Mouse (Mus musculus) ES-CJ7 (cell line): Measurements from ENCODE around the gene Lhfpl2.

ENCODE experiments used
- DNase-seq: peaks from one replicate; pipeline ENCODE4 v3.0.0; 2011; ENCODE audit warnings: low read depth, low spot score

Gene Lhfpl2

DNA sequence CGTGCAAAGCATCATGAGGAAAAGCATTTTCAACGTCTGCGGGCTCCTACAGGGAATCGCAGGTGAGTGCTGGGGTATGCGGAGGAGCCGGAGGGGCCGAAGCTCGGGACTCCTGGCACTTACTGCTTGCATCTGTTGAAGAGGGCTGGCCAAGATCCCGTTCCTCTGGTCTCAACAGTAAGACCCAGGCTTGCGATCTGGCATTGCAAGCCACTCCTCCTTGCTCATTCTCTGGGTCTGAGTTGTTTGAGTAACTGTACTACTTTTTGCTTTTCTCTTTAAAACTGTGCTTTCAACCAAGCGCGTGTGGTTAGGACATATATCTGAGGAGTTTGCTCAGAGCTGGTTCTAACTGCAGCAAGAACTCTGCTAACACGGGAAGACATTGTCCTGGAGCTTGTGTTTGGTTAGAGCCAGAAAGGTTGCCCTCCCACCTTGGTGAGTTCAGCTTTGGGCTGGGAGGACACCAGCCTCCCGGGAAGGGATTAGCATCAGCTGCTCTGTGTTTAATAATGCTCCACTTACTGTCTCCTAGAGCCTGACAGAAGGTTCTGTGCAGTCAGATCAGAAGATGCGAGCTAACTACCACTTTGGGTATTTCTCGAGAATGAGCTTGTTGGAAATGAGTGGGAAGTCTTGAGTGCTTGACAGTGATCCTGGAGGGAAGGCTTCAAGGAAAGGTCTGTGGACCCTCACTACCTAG is 117.1 kb downstream of the Lhfpl2 start:
- peak; percentile 14 for DNase-seq

DNA sequence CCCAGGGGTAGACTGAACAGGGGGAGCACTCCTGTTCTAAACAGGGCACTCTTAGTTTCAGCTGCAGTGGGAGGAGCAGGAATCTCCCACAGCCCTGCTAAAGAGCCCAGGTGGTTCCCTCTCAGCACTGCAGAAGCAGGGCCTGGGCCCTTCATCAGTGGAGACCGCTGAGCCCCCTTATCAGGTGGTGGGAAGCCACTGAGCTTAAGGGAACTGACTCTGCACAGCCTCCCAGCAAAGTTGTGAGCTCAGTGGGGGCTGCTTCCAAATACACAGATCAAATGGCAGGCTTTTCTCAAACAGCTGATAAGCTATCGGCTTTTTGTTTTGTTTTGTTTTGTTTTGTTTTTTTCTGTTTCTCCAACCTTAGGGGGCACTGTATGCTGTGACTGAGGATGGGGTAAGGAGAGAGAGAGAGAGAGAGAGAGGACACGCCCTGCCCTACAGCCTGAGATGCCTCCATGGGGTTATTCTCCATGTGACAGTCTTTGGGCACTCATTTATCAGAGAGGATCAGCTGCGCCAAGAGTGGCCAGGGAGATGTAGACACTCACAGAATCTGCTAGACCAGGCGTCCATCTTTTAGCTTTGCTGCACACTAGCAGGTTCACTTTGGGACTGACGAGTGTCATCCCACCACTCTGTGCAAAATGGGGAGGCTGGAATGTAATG is 117.9 kb downstream of the Lhfpl2 start:
- no peak for DNase-seq

DNA sequence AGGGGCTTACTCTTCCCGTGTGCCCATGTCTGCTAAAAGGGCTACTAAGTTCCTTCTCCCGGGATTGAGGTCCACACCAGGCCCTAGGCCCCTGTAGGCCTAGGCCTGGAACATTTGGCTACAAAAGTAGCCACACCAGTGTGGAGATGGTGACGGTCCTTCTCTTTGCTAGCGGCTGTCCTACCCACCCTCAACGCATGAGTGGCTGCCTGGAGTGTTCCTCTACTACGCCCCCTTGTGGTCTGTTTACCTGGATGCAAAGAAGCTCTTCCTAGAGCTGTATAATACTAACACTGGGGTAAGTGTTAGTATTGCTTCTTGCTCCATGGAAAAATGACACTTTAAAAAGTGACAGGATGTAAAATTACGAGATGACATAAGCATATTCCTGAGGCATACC is 119.6 kb downstream of the Lhfpl2 start:
- peak; percentile 47 for DNase-seq

DNA sequence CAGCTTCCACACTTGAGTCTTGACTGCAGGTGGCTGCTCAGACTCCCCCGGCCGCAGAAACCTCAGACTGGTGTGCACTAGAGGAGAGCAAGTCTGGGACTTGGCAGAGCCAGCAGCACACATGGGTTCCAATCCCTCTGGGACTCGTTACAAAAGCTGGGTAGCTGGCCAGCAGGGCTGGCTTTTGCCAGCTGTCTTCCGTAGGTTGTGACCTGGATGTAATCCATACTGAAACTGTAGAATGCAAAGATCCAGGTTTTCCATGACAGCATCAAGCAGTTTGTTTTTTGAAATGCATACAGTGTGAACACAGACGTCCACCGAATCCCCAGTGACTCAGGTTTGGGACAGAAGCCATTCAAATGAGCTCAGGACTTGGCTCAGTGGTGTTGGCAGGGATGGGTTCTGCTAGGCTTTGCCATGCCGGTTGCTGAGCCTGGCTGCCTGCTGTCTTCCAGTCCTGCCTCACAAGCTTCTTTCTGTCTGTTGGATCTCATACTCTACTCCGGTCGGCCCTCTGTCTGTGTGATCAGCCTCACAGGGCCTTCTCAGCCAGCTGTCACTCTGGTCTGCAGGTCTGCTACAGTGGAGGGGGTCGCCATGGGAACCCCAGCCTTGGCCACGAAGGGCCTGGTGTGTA is 120.9 kb downstream of the Lhfpl2 start:
- no peak for DNase-seq

DNA sequence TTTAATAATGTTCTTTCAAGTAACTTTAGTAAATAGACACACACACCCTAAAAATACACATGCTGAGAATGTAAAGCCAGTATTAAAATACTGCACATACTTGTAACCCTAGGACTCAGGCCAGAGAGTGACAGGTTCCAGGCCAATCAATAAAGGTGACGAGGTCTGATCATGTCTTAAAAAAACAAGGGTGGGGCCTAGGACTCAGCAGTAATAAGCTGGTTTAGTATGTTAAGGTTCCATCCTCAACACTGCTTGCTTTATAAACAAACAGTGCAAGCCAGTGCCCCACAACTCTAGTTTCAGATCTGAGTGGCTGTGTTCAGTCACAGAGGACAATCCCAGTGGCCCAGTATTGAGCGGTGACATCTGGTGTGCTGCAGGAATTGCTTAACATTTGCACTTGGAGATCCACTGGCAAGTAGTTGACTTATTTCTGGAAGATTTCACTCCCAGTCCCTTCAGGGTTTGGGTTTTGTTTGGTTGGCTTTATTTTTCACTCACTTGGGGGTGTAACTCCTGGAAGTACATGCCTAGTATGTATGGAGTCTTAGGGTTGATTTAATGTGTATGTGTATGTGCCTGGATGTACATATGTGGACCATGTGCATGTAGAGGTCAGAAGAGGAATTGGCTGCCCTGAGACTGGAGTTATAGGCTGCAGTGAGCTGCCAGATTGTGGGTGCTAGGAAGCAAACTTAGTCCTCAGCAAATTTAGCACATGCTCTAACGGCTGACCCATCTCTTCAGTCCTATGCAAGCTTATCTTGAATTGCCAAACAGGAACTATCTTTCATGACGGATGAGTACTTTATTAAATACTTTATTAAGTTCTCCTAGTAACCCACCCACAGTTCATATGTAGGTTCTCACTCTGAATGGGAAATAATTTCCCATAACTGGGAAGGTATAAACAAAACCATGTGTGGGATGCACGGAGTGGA is 123.2 kb downstream of the Lhfpl2 start:
- no peak for DNase-seq

DNA sequence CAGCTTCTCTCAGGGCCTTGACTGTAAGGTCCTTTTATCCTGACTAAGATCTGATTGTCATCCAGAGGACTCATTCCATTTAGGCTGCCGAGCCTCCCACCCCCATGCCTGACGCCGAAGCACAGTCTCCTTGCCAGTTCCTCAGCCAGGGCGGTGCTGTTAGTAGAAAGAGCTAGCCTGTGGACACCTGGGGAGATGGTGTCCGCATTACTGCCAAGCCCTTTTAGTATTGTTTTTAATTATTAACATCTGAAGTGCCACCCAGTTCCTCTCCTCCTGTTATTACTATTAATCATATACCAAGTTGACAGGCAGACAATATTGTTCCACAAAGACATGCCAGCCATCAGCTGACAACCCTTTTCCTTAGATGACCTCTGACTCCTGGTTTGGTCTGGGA is 124.4 kb downstream of the Lhfpl2 start:
- no peak for DNase-seq

DNA sequence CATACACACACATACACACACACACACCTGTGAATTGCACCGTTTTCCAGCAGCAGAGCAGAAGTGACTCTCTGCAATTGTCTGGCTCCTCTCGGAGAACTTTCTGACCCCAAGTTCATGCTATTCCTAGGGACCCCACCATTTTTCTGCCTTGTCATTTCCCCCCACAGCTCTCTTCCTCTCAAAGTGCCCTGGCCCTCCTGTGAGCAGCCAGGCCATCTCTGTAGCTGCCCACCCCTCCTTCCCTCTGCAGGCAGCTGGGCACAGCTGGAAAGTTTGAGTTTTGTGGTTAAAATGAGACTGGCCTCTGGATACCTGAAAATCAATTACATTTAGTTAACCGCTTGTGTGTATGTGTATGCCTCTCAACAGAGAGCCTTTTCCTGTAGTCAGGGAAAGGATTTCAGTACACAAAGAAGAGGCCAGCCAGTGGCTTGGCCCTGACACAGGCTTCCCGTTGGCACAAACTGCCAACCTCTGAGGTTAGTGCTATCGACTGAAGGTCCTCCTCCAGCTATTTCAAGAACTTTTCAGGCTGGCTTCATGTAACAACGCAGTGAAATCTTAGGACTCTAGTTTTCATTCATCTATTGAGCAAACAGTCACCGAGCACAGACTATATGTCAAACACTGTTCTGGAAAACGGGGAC is 125.9 kb downstream of the Lhfpl2 start:
- DNase-seq: no peak

DNA sequence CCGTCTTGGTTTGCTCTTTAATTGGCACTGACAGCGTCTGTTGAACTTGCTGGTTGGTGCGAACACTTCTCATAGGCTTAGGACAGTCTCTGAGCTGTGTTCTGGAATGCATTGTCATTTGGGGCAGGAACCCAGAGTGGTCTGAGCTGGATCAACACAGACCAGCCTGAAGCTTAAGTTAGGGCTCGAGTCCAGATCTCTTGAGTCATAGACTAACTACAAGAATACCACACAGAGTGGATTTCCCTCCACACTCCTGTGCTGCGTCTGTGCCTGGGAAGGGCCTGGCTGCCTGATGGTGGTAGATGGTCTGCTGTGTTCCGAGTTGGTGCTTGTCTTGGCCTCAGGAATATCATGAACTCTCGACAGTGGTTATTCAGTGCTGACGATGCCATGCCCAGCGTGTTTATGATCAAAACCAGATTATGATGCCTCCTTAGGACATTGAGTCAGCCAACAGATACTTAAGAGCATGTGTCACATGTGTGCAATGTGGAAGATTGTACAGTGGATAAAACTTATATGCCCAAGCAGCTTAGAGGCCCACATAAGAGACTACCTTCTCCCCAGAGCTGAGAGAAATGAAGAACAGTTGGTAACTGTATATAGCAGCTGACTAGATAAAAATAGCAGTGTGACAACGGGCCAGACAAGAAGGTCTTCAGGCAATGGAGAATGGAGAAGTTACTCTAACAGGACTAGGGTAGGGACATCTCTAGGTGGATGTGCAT is 127.3 kb downstream of the Lhfpl2 start:
- DNase-seq: no peak

DNA sequence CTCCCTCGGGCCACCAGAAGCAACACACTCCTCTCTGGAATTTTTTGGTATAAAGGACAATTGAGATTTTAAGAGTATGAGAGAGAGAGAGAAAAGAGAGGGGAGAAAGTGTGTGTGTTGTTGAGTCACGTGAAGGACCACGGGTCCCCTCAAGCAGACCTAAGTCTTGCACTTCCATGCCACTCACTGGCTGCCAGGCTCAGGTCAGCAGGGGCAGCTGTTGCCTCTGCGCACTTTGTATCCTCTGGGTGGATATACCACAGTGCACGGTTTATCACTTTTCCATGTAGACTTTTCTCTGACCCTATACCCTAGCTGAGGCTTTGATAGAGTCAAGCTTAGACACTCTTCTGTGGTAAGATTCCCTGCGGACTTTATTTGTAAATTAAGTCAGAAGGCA is 128.0 kb downstream of the Lhfpl2 start:
- DNase-seq: no peak

DNA sequence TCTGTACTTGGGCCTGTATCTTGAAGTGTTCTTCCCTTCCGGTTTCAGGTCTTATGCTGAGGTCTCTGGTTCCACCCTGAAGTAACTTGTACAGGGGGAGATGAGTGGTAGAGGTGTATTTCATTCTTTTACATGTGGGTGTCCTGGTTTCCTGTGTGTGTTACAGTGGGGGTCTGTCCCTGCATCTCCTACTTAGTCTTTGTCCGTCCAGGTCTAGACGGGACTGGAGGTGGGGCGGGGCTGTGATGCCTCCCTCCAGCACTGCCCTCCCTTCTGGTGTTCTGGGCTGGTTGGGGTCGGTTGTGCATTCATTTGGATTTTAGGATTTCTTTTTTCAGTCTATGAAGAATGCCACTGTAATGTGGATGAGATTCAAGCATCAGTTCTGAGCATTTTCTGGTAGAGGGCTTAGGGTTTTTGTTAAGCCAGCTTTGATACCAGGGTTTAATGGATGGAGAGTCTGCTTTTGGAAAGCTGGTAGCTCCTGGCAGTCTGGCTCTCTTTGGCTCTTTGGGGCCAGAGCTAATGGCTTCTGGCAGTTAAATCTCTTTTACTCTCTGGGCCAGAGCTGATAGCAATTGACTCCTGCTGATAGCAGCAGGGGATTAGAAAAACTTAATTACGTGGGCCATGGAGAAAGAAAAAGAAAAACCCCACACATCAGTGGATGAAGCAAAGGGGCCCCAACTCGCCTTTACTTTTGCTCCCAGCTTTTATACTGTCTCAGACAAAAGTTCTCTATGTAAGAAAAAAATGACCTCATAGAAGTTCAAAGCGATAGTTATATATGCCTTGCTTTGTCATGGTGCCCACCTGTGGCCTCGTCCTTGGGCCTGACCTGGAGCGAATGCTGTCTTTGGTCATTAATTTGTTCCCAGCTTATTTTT is 130.8 kb downstream of the Lhfpl2 start:
- no peak for DNase-seq

DNA sequence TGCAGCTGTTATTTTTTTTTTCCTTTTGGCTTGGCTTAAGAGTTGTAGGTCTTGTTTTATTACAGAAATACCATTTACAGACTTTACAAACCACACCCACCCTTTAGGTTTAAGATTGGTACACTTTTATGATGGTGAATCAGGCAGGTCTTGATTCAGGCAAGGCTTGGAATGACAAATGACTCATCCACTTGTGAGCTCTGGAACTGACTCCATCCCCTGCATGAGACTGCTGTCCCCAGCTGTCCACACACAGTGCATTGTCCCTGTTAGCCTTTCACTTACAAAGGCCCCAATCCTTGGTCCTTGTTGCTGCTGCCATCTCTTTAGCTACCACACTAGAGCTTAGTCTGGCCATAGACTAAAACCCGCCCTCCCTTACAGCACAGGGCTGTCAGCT is 132.8 kb downstream of the Lhfpl2 start:
- DNase-seq: no peak

DNA sequence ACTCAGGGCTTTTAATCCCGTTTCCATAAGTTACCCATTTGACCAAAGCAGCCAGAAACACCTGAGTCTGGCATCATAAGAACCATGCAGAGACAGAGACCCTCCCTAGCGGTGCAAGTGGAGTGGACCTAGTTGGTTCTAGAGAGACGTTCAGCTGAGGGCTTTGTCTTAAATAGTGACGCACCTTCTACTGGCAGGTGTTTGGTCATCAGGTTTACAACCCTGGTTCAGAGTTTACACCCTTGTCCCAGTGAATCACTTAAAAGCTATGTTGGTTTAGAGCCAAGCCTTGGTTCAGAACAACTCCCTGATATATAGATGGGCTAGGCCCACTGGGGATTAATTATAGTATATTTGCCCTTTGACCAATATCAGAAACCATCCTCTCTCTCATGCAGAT is 135.6 kb downstream of the Lhfpl2 start:
- no peak for DNase-seq

DNA sequence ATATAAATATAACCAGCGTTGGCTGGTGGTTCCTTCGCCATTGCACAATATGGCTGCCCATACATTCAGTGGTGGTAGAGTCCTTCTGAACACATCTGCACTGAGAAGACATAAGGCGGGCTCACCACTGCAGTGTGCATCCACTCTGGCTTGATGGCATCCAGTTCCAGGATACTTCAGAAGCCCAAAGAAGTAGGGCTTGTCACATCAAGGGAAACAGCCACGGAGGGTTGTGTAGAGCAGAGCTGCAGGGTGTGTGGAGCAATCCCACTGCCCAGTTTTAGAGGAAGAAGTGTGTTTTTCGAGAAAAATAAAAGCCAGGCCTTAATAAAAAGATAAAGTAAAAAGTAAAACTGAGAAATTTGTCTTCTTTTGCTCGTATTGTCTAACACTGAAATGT is 141.0 kb downstream of the Lhfpl2 start:
- DNase-seq: no peak

DNA sequence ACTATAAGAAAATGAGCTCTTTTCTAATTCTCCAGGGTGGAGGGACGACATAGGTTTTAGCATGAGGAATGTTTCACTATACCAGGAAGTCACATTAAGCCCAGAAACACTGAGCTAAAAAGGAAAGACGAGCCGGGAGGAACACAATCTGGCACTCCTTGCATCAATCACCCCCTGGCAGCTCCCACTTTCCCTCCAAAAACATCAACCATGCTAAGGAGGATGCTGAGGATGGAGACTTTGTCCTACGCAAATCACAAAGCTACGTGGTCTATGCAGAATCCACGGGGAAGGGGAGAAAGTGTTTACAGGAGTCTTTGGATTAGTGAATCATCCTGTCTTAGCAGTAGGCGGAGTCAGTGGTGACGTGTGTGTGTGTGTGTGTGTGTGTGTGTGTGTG is 142.2 kb downstream of the Lhfpl2 start:
- no peak for DNase-seq

DNA sequence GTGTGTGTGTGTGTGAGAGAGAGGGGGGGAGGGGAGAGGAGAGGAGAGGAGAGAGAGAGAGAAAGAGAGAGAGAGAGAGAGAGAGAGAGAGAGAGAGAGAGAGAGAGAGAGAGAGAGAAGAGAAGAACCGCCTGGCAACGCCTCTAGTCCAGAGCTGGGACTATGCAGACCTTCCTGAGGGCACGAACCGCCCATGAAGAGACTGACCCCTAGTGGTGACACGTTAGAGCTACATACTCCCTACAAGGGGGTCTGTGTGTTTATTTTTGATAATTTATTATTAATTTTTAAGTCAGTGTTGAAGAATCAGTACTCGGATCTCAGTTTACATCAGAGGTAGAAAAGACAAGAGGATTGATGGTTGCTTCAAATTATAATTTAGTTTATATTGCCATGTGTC is 147.6 kb downstream of the Lhfpl2 start:
- DNase-seq: peak; percentile 52

DNA sequence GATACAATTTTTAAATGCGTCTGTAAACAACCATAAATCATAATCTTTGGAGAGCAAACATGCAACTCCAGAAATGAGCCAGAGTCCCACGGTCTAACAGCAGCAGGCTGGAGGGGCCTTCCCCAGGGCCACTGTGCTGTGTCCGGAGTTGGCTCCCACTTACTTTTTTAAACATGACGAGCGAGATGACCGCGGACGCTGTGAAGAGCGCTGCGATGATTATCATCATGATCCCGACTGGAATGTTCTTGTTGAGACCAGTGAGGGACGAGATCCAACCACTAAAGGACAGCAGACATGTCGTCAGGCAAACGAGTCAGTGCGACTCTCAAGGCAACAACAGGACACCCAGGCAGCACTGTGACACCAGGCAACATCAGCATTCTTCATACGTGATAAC is 150.4 kb downstream of the Lhfpl2 start:
- no peak for DNase-seq

DNA sequence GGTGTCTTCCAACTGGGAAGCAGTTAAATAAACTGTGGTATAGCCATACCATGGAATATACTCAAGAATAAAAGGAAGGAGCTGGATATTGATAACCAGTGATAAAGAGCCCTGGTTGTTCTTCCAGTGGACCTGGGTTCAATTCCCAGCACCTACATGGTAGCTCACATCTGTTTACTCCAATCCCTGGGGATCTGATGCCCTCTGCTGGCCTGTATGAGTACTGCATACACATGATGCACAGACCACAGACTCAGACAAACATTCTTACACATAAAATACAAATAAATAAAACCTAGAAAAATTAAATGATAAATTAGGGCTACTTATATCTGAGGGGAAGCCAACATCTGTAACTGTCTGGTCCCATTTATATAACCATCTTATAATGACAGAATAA is 151.3 kb downstream of the Lhfpl2 start:
- DNase-seq: peak; percentile 40

DNA sequence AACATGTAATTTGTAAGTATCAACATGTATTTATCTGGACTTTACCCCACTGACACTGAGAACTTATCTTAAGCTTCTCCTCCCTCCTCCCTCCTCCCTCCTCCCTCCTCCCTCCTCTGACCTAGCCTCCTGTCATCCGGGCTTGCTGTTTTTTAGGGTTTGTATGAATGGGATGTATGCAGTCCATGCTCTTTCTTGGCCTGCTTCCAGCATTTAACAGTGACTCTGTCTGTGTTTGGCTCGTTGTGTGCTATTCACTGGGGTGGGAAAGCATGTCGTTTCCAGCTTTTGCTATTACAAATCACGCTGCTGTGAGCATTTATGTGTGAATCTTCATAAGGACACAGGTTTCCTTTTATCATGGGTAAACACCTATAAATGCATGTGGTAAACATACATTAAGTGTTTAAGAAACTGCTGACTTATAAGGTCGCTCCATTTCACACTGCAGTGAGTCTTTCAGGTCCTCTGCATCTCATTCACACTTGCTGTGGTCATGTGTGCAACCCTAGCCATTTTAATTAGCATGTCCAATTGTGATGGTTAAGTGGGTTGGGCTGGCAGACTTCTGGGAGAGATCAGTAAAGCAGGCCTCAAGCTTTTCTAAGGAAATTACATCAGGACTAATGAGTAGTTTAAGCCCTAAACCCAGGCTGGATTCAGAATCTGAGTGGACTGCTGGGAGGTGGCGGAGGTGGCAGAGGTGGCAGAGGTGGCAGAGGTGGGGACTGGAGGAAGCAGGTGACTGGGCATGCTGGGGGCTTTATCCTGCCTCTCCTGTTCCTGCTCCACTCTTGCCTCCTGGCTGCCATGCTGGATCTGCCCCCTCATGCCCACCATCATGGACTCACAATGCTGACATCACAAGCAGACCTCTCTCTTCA is 153.9 kb downstream of the Lhfpl2 start:
- no peak for DNase-seq

DNA sequence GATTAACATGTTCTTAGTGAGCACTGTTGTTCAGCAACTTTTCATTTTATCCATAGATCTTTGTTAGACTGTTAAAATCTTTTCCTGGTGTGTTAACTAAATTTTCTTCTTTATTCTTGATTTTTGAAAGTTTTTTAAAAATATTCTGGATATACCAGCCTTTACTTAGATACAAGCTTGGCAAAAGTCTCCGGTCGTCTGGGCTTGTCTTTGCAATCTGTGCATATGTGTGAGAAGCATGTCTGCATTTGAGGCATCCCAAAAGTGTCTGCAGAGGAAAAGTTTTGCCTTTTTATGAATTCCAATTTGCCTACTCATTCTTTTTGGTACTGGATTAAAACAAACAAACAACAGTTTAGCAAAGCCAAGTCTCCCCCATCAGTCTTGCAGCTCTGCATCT is 154.6 kb downstream of the Lhfpl2 start:
- DNase-seq: no peak
